Mouse (Mus musculus): ENCODE results near the gene Thra.
A peak's percentile ranks its signal among the peaks of the same experiment; 100 is the strongest.

DNA sequence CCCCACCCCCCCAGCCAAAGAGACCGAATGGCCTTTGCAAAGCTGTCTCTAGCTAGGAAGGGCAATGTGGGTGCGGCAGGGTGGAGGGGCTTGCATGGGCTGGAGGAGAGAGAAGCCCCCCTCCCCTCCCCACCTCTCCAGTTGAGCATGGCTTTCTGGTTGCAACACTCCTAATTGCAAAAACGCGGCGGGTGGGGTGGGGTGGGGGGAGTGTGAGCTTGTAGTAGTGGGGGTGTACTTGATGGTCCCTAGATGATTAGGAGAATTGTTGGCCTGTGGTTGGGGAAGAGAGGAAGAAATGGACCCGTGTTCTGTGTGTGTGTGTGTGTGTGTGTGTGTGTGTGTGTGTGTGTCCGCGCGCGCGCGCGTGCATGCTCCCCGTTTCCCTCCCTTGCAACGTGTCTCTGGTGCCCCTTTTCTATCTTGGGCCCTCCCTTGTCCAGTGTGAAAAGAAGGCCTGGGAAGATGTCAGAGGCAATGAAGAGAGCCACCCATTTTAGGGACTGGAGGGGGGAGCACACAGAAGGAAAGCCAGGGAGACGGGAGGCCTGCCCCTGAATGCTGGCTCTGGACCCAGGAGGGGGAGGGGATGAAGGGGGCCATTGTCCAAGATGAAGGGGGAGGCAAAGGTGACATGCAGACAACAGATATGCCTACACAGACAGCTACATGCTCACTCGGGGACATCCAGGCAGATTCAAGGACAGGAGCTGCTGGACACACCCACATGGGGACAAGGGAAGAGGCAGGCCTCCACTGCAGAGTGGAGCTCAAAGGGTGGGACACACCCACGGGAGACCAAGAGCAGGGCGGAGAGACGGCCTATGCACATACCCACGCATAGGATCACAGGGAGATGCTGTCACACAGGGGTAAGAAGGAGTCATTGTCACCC lies 2.2 kb downstream of the Thra start:
- no peak for TF ChIP-seq CTCF (IDR thresholded peaks at IDR 0.05; ENCODE audit: extremely low read depth, insufficient read length, insufficient replicate concordance, low read depth, low read length)
- TF ChIP-seq POLR2A (IDR thresholded peaks at IDR 0.05; ENCODE audit: low read depth, low read length) = peak; percentile 38; the same call in 1 of the 2 replicates

Measured in small intestine, adult 2 months (tissue).